Mouse (Mus musculus): ENCODE results near the gene Rsph3a.

GRCm38 (mm10) chr17:7901536-7901935 is 43.9 kb upstream of the Rsph3a start:
- TF ChIP-seq POLR2A (IDR thresholded peaks at IDR 0.05; ENCODE audit: borderline replicate concordance, low read depth, low read length), result no peak
- no peak for TF ChIP-seq CTCF (IDR thresholded peaks at IDR 0.05; ENCODE audit: low read depth, low read length)

Measured in bone marrow macrophage, adult 2 months (primary cell).